Mouse (Mus musculus) lung, postnatal 0 days (tissue): ENCODE measurements at regions not wholly inside any gene's neighbourhood (a gene's known extent, or its start where the extent isn't known, plus 50 kb on each side); places are given as distances from the start of the nearest gene placed in this dataset.

Experiments
- CTCF ChIP-seq: IDR thresholded peaks from 2 replicates; pipeline ENCODE4 v1.5.1; 2016; ENCODE audit warnings: antibody characterized with exemption, mild to moderate bottlenecking
- EP300 ChIP-seq: IDR thresholded peaks from 2 replicates; pipeline ENCODE4 v1.6.1; 2016; ENCODE audit warnings: antibody characterized with exemption, mild to moderate bottlenecking, control low read depth

DNA sequence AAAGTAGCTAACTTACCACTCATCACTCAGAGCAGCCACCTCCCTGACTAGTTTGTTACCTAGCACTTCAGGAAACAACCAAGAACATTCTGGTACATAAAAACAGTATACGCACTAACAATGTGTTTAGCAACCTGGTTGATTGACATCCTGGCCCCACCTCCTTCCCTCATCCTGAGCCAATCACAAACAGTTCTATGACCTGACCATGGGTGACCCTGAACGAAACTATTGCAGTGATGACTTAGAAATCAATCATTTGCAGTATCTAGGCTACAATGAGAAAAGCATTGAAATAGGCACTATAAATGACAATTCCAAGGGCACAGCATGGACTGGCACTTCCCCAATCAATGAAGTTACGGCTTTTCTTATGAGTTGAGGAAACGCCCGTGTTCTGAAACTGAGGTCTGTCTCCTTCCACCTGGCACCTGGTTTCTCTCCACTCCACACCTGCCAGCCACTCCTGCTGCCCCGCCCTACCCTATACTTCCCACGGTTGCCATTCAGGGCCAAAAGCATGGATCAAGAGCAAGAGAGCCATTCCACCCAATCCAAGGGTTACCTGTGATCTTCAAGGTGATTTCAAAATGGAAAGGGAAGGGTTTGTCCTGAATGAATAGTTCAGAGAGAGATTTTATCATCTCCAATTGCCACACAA lies 162.9 kb upstream of the Lrig3 start:
- TF ChIP-seq CTCF = no peak
- TF ChIP-seq EP300 = no peak
